Mouse (Mus musculus): ENCODE data around the gene Ankrd13b. TPM values are rescaled to one million over a fixed set of nuclear protein-coding genes. Genes with fewer than 3 reads are reported as not detected.
A peak's percentile ranks its signal among the peaks of the same experiment; 100 is the strongest.

Gene Ankrd13b
- total and polyA plus RNA-seq, 3 experiments, result 9.2 to 19.4 (median 10.6) TPM

DNA sequence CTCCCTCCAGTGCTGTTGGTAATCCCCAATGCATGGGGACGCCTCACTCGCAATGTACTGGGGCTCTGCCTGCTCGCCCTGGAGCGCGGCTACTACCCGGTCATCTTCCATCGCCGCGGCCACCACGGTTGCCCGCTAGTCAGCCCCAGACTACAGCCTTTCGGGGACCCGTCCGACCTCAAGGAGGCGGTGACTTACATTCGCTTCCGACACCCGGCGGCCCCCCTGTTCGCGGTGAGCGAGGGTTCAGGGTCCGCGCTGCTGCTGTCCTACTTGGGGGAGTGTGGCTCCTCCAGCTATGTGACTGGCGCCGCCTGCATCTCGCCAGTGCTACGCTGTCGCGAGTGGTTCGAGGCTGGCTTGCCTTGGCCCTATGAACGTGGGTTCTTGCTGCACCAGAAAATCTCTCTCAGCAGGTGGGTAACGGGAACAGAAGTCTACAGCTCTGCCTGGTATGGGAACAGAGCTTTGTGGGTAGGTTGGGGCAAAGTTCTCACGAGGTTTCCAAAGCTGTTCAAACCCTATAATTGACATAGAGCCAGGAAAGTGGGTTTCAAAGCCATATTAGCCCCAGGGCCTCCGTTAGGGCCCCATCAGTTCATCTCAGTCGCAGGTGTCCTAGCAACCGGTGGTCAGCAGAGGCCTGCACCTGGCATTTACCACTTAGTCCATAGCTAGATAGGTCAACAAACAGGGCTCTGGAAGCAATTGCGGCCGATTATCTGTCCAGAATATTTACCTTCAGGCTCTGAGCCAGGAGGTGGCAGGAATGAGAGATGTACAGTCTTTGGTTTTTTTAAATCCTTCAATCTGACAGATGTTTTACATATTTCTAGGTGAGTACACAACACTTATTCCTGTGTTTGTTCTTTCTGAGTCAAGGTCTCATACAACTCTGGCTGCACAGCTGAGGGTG, 26.4 kb upstream of the Ankrd13b start, which contains the start of gene Trp53i13:
TSS of gene Trp53i13 (minus strand) at position 344 of the 916 bp plus-strand sequence.
- peak within 1 kb of the TSS; percentile 89 for H3K27ac ChIP-seq
- H3K4me3 ChIP-seq, result peak within 1 kb of the TSS; percentile 71
- TF ChIP-seq EP300 (IDR thresholded peaks at IDR 0.05; ENCODE audit: insufficient read depth, low read depth, low read length), result no peak
- no peak for TF ChIP-seq CTCF (IDR thresholded peaks at IDR 0.05)
- TF ChIP-seq POLR2A (IDR thresholded peaks at IDR 0.05; ENCODE audit: insufficient read depth, low read depth, low read length), result no peak
- no peaks in the 10 kb centered on the region for H3K27me3 ChIP-seq (ENCODE audit: control insufficient read depth, insufficient read depth, low read length)
- no peaks in the 10 kb centered on the region for H3K36me3 ChIP-seq (ENCODE audit: control insufficient read depth, insufficient read depth, low read length)
- H3K4me1 ChIP-seq (ENCODE audit: control insufficient read depth, insufficient read depth, low read length), result peaks cover 14% of the 10 kb centered on the region
- DNase-seq, result no peak
- intact Hi-C loops (cut with DNase I), result no loop called here
- H3K9ac ChIP-seq (ENCODE audit: low read depth, low read length), result peak within 1 kb of the TSS; percentile 72
- H3K79me2 ChIP-seq (replicated peaks; ENCODE audit: control insufficient read depth, insufficient read depth, low read length), result no peaks in the 10 kb centered on the region
- 26% methylated on average over 39 of the region's 39 CpGs for WGBS

DNA sequence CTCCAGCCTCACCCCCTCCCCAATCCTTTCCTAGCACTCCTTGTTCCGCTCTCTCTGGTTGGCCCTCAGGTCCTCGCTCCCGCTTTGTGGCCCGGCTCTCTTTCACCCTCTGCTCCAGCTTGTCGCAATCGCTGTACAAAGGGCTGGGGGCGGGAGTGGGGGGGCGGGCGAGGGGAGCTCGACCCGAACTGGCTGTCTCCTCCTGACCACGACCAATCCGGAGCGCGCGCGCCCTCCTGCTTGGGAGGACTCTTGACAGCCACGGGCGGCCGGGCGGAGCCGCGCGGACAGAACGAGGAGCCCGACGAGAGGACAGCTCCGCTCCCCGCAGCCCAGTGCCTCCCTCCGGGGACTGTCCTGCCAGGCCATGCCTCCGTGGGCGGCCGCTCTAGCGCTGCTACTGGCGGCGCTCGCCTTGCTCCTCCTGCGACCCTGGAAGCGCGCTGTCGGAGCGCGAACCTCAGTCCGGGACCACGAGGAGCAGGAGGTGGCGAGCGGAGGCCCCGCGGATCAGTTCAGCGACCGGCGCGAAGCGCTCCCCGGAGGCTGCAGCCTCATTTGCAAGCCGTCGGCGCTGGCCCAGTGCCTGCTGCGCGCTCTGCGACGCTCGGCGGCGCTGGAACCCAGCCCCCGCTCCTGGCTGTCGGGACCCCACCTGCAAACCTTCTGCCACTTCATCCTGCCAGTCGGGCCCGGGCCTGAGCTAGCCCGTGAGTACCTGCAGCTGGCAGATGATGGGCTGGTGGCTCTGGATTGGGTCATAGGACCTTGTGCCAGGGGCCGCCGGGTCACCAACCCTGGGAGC, 25.6 kb upstream of the Ankrd13b start, which contains the start of gene Abhd15:
TSS of gene Abhd15 (plus strand) at position 290 of the 805 bp plus-strand sequence.
- TF ChIP-seq CTCF (IDR thresholded peaks at IDR 0.05) (peak; percentile 30), EP300 (IDR thresholded peaks at IDR 0.05; ENCODE audit: insufficient read depth, low read depth, low read length) (no peak), POLR2A (IDR thresholded peaks at IDR 0.05; ENCODE audit: insufficient read depth, low read depth, low read length) (peak; percentile 62)
- peaks cover 14% of the 10 kb centered on the region for H3K4me1 ChIP-seq (ENCODE audit: control insufficient read depth, insufficient read depth, low read length)
- H3K27ac ChIP-seq, result peak within 1 kb of the TSS; percentile 89
- intact Hi-C loops (cut with DNase I), result loop anchor here (5.0 kb wide), 1 partner anchor 172 kb away; the partner anchor contains the start of gene Nufip2
- no peaks in the 10 kb centered on the region for H3K36me3 ChIP-seq (ENCODE audit: control insufficient read depth, insufficient read depth, low read length)
- H3K4me3 ChIP-seq, result peak within 1 kb of the TSS; percentile 71
- peak within 1 kb of the TSS; percentile 72 for H3K9ac ChIP-seq (ENCODE audit: low read depth, low read length)
- H3K27me3 ChIP-seq (ENCODE audit: control insufficient read depth, insufficient read depth, low read length), result no peaks in the 10 kb centered on the region
- peak; percentile 89 to 91 for DNase-seq
- WGBS, result under 1% methylated on average over 72 of the region's 72 CpGs
- no peaks in the 10 kb centered on the region for H3K79me2 ChIP-seq (replicated peaks; ENCODE audit: control insufficient read depth, insufficient read depth, low read length)

DNA sequence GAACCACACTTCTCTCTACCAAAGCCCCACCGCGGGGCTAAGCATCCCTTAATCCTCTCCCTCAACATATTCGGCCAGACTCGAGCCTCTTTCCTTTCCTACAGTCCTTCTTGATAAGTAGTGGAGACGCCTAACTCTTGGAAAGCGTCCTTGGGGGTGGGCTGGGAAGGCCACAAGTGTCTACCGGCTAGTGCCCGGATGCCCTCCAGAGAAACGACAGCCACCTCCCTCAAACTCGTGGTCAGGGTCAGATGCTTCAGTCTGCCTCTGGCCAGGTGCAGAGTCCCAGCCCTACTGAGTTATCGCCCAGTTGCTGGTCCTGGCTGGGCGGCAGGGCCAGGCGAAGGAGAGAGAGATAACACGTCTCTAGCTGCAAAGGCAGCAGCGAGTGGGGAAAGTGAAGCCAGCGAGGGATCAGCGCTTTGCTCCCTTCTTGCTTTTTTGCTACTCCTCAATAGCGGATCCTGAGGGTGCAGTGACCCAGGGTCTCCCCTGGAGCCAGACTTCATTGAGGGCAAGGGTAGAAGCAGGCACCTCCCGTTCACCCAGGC, 24.9 kb upstream of the Ankrd13b start:
- H3K4me3 ChIP-seq, result peak overlapping the region; percentile 71
- WGBS, result 10% methylated on average over 19 of the region's 19 CpGs
- intact Hi-C loops (cut with DNase I), result loop anchor here (5.0 kb wide), 1 partner anchor 173 kb away; the partner anchor contains the start of gene Nufip2

DNA sequence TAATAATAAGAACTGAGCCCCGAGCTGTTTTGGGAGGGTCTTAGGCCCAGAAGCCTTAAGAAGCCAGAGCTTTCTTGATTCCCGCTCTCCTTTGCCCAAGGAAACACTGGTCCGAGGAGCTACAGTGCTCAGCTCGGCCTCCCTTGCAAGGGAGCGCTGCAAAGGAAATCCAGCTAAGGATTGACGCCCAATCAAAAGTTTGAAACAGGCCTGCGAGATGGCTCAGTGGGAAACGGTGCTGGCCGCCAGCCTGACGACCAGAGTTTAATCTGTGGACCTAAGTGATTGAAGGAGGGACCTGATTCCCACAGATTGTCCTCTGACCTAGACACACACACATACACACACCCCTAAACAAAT, 24.3 kb upstream of the Ankrd13b start:
- DNase-seq, result no peak
- 7% methylated on average over 10 of the region's 10 CpGs for WGBS
- Histone ChIP-seq H3K4me1 (ENCODE audit: control insufficient read depth, insufficient read depth, low read length) (peaks cover 13% of the 10 kb centered on the region), H3K4me3 (peak overlapping the region; percentile 71), H3K9ac (ENCODE audit: low read depth, low read length) (peak overlapping the region; percentile 81), H3K27ac (peak overlapping the region; percentile 89), H3K27me3 (ENCODE audit: control insufficient read depth, insufficient read depth, low read length) (no peaks in the 10 kb centered on the region), H3K79me2 (replicated peaks; ENCODE audit: control insufficient read depth, insufficient read depth, low read length) (no peaks in the 10 kb centered on the region), H3K36me3 (ENCODE audit: control insufficient read depth, insufficient read depth, low read length) (no peaks in the 10 kb centered on the region)
- intact Hi-C loops (cut with DNase I), result loop anchor here (1.0 to 5.0 kb wide), 2 partner anchors 22 to 174 kb away; partner anchors contain the start of gene Nufip2
- no peak for TF ChIP-seq EP300 (IDR thresholded peaks at IDR 0.05; ENCODE audit: insufficient read depth, low read depth, low read length)
- no peak for TF ChIP-seq POLR2A (IDR thresholded peaks at IDR 0.05; ENCODE audit: insufficient read depth, low read depth, low read length)
- TF ChIP-seq CTCF (IDR thresholded peaks at IDR 0.05), result no peak

More for the DNA sequence above, 24.9 kb upstream of the Ankrd13b start:
- Histone ChIP-seq H3K79me2 (replicated peaks; ENCODE audit: control insufficient read depth, insufficient read depth, low read length) (no peaks in the 10 kb centered on the region), H3K4me1 (ENCODE audit: control insufficient read depth, insufficient read depth, low read length) (peaks cover 13% of the 10 kb centered on the region), H3K9ac (ENCODE audit: low read depth, low read length) (peak overlapping the region; percentile 72), H3K27me3 (ENCODE audit: control insufficient read depth, insufficient read depth, low read length) (no peaks in the 10 kb centered on the region), H3K36me3 (ENCODE audit: control insufficient read depth, insufficient read depth, low read length) (no peaks in the 10 kb centered on the region), H3K27ac (peak overlapping the region; percentile 89)
- no peak for DNase-seq
- TF ChIP-seq EP300 (IDR thresholded peaks at IDR 0.05; ENCODE audit: insufficient read depth, low read depth, low read length) (no peak), CTCF (IDR thresholded peaks at IDR 0.05) (no peak), POLR2A (IDR thresholded peaks at IDR 0.05; ENCODE audit: insufficient read depth, low read depth, low read length) (no peak)
